Mouse (Mus musculus): Measurements from ENCODE around the gene Atrnl1. TPM values are rescaled to one million over a fixed set of nuclear protein-coding genes. Genes with fewer than 3 reads are reported as not detected.
A peak's percentile ranks its signal among the peaks of the same experiment; 100 is the strongest.

Atrnl1 gene
- total RNA-seq, 2 experiments from 2014 or later, result 24.3 to 24.9 TPM

DNA sequence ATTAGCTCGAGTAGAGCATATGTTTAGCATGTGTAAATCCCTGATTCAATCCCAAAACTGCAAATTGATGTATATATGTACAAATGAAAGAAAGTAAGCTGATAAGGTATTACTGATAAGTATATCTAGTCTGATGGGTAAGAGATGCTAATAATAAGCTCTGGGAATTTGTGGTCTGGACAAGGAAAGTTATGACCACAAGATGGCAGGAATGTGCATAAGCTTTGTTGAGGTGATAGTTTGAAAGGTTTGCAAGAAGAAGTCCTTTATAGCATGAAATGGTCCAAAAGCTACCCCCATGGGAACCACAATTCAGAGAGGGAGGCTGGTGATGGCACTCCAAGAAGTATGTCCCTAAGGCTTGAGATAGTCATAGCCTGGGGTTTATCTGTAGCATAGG, 289.2 kb downstream of the Atrnl1 start:
- DNase-seq, result peak in 1 of 2 experiments; percentile 19
- intact Hi-C loops (cut with DNase I), result loop anchor here (5.0 to 10.0 kb wide), 2 partner anchors 567 to 725 kb away; no protein-coding TSS in a partner anchor

DNA sequence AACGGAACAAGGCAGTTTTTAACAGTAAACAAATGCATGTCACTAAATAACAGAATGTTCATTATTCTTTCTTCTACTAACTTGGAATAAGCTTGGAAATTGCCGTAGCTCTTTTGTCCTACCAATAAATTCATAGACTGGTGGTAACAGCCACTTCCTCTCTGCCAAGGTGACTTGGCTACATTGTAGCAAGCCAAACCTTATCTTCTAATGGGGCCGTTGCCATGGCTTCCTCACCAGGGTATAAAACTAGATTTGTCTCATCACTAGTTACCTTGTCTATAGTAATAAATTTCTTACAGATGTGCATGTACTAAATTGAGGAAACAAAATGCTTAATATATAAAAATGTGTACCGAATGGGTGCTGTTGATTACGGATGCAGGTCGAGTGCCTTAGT, 298.6 kb downstream of the Atrnl1 start:
- intact Hi-C loops (cut with DNase I), result loop anchor here (10.0 kb wide), 1 partner anchor 715 kb away; no protein-coding TSS in a partner anchor
- no peak for DNase-seq

DNA sequence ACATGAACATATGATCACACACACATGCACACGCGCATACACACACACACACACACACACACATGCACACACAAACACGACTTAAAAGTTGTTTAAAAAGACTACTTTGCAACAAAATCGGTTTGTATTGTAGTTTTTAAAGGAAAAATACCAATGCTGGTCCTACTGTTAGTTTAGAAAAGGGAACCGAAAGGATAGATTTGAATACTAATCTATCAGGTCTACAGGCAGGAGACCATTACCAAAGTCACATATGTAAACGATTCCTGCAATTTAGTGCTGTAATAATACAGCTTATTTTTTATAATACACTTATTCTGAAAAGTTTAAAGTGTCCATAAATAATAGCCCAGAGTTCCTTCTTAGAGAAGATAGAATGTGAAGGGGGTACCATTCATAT, 299.8 kb downstream of the Atrnl1 start:
- intact Hi-C loops (cut with DNase I), result loop anchor here (10.0 kb wide), 1 partner anchor 644 kb away; no protein-coding TSS in a partner anchor
- no peak for DNase-seq

DNA sequence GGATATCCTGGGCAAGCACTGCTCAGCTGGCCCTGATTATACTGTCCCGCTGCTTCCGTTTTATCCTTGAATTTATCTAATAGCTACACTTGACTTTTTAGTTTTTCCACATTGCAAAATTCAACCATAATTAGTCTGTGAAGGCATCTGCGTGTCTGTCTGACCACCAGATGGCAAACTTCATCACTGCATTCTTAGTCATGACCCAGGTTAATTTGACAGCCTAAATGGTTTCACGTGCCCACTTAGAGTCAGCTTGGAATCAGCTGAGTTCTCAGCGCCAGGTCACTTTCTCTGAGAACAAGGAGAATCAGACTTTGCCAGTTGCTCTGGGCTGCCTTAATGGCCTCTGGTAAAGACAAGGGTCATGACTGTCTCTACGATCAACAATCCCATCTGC, 305.5 kb downstream of the Atrnl1 start:
- intact Hi-C loops (cut with DNase I), result loop anchor here (1.0 to 10.0 kb wide), 2 partner anchors 553 to 638 kb away; no protein-coding TSS in a partner anchor
- peak; percentile 24 to 32 for DNase-seq

DNA sequence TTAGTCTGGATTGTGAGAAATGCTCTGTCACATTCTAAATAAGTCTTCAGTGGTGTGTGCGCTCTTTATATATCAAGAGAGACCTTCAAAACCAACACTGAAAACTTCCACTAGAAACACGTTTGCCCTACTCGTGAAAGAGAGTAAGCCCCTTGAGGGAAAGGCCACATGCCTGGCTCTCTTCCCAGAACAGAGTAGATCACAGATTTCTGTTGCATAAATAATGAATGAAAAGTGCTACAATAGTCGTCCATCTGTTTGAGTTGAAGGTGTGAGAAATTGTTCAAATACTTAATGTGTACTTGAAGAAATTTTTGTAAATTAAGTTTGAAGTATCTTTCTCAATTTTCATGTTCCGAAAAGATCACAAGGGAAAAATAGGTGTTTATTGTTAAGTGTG, 312.2 kb downstream of the Atrnl1 start:
- no peak for DNase-seq
- intact Hi-C loops (cut with DNase I), result no loop called here

DNA sequence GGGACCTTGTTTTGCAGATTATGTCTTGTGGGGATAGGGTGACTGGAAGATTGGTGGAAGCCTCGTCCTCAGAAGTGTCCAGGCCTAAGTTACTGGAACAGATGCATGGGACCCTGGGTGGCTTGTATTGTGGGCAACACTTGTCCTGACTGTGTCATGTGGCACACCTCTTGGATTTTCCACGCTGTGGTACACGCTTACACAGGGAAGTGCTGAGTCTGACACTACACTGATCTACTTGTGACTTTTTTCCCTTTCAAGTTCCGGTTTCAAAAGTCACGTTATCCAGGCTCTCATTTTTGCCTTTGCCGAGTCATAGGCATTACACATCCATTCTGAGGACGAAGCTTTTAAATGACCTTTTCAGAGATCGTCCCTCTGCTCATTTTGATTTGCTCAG, 314.0 kb downstream of the Atrnl1 start:
- DNase-seq, result no peak
- intact Hi-C loops (cut with DNase I), result no loop called here

DNA sequence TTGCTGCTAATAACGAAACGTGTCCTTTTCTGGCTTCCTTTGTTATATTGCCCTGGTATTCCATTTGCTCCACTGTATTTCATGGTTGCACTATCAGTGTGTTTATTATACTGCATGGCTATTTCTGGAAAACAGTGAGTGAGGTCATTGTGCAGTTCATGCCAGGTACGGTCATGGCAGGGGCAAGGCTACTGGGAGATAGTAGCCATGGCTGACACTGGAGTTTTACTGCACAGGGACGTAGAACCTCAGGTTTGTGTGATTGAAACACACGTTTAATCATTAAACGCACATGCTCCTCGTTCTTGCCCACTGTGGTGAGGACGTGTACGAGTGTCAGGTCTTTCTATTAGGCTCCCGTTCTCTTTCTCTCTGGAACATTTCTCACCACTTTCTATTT, 314.8 kb downstream of the Atrnl1 start:
- DNase-seq, result peak; percentile 70 to 73
- intact Hi-C loops (cut with DNase I), result no loop called here

DNA sequence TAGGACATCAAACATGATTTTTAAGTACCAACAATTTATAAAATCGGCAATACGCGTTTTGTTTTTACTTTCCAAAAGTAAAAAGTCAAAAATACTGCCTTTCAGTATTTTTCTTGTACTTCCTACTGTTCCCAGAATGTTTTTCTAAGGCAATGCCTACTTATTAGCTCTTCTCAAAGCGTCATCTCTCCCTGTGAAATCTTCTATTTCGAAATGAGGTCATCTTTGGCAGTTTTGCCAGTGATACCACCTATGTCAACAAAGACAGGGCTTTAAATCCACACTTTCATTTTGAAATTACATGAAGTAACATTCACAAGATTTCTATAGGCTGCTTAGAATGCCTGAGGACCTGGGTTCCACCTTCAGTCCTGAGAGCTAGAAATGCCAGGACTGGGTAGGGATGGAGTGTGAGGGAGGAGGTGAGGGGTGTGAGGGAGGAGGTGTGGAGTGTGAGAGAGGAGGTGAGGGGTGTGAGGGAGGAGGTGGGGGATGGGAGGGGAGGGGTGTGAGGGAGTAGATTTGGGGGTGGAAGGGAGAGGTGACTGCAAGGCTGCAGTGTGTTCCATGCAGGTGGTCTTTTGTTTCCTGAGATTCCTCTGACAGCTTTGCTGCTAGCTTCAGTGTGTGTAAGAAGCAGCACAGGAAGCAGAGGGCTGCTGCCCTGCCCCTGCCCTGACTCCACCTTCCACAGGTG, 315.5 kb downstream of the Atrnl1 start:
- intact Hi-C loops (cut with DNase I), result no loop called here
- DNase-seq, result no peak

DNA sequence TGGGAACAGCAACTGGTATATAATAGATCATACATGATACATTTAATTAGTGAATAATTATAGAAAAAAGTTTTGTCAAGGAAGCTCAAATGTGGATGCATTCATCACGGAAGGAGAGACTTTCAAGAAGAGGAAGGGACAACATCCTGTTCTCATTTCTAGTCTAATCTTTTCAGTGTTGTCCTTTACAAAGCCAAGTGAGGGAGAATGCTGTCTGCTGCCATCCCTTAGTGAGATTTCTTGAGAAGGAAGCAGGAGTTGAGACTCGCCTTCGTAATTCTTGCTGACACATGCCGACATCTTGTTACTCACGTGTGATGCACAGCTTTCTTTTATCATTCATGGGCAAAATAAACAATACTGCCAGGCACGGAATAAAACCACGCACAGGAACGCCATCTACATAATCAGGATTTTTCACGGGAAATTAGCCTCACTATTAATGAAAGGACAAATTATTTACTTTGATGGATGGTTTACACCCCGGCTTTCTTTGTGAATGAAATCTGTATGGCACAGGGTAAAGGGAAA, 316.2 kb downstream of the Atrnl1 start:
- DNase-seq, result no peak
- intact Hi-C loops (cut with DNase I), result no loop called here

DNA sequence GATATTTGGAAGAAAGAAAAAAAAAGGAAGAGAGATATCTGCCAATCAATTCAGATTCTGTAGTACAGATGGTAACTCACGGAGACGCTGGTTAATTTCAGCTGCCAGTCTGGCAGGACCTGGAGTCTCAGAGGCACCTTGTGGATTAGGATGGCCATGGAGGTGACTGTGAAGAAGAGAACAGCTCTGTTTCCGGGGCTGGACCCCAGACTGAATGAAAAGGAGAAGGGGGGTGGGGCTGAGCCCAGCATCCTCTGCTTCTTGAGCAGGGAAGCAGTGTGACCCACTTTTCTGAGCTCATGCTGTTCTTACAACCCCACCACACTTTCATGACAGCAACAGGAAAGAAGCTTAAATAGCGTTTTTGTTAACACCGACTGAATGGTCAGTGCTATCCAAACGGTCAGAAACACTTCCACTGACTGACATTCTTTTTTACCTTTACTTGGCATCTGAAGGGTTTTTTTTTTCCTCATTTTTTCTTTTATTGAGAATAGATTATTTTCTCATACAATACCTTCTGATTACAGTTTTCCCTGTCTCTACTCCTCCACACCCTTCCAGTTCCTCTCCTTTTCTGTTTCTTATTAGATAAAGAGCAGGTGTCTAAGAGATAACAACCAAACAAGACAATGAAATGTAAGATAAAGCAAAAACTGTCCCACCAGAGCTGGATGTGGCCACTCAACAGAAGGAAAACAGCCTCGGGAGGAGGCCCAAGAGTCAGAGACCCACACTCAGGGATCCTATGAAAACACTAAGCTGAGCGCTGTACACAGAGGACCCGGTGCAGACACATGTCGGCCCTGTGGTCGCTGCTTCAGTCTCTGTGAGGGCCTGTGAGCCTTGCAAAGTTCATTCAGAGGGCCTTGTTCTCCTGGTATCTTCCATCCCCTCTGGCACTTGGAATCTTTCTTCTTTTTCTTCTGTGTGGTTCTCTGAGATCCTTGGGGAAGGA, 317.0 kb downstream of the Atrnl1 start:
- intact Hi-C loops (cut with DNase I), result no loop called here
- no peak for DNase-seq

DNA sequence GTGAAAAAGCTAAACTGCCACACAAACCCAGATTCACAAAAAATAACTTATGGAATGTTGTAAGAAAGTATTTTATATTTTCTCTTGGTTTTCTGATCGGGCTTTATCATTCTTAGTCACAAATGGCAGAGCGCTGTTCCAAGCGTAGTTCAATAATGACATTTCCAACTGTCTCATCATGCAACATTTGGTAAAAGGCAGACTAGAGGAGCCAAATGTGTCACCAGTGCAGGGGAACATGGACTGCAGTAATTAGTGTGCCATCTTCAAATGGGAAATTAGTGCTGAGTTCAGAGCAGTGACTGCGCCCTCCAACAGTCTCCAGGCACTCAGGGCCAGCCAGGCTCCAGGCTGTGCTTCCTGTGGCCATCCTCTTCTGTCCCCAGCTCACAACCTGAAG, 320.8 kb downstream of the Atrnl1 start:
- DNase-seq, result no peak
- intact Hi-C loops (cut with DNase I), result no loop called here

DNA sequence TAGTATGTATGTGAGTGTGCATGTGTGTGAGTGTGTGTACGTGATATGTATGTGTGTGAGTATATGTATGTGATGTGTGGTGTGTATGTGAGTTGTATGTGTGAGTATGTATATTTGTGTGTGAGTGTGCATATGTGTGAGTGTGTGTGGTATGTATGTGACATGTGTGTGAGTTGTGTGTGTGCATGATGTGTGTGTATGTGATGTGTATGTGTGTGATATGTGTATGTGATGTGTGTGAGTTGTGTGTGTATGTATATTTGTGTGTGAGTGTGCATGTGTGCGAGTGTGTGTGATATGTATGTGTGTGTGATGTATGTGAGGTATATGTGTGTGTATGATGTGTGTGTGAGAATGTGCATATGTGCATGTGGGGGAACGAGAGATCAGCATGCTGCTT, 326.0 kb downstream of the Atrnl1 start:
- intact Hi-C loops (cut with DNase I), result no loop called here
- no peak for DNase-seq

DNA sequence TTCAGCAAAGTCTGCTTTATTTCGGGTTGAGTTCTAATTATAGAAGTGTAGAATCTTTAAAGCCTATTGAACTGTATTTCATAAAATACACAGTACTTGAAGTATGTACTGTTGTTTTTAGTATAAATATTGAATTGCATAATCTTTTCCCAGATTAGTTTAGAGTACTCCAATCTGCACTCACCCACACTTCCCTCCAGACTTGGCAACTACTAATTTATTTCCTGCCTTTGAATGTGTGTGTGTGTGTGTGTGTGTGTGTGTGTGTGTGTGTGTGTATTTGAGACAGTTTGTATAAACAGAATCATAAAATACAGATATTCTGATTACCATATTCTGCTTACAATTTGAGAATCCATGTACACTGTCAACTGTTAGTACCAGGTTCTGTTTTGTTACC, 328.3 kb downstream of the Atrnl1 start:
- DNase-seq, result no peak
- intact Hi-C loops (cut with DNase I), result no loop called here

DNA sequence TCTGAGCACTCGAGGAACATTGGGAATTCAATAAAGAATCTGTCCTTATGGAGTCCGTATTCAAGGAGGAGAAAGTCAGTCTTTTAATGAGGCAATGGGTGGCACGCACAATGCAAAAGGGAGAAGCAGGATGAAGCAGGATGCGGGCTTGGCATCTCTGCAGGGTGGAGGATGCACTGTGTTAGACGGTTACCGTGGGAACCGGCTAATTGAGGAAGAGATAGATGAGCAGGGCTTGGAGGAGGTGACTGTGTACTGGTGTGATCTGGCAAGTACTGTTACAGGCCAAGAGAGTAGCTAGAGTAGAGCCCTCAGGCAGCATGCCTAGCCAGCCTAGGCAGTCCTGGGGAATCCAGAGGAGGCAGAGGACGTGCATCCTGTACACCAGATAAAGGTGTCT, 330.7 kb downstream of the Atrnl1 start:
- DNase-seq, result no peak
- intact Hi-C loops (cut with DNase I), result no loop called here

DNA sequence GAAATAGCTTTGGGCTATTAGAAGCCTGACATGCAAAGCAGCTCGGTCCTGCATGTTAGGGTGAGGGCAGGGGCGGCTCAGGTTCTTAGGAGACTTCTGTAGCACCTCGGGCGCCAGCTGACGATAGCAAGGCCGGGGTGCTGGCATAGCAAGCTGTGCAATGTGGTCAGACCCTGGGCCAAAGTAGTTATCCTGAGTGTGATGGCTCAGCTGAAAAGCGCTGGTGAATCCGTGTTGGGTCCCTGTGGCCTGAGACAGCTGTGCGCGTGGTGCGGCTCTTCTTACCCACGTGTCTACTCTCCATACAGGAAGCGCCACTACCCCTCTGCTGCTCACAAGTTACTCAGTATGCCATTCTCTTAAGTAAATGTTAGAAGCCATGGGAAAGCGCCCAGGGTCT, 331.4 kb downstream of the Atrnl1 start:
- intact Hi-C loops (cut with DNase I), result no loop called here
- DNase-seq, result no peak

DNA sequence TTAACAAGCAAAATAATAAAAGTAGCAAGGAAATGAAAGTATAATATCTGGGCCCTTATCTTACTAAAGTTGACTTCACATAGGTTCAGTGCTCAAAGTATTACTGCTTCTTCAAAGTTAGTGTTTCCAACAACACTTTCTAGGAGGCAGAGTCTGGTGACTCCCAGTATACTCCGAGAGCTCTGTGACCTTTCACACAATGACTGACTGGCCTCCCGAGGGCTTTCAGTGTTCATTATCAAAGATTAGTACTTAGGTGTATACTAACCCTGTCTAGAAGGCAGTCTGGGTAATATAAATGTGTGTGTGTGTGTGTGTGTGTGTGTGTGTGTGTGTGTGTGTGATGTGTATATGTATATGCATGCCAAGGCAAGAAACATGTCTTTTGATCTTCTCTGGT, 332.5 kb downstream of the Atrnl1 start:
- intact Hi-C loops (cut with DNase I), result no loop called here
- no peak for DNase-seq

DNA sequence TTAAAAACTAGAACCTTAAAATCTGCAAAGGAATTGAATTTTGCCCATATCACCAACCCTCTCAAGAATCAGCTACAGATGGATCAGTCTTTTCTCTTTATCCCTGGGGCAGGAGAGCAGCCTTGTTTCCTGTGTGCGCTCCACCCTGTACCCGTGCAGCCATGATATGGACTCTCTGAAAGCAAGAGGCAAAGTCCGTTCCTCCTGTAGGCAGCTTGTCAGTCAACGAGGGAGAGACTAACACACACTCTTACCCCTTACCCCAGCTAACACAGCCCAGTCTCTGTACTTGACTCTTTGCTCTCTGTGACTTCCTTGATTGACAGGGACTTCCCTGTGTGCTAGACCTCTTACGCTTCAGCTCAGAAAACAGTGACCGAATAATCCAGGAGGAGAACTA, 333.8 kb downstream of the Atrnl1 start:
- DNase-seq, result no peak
- intact Hi-C loops (cut with DNase I), result no loop called here

DNA sequence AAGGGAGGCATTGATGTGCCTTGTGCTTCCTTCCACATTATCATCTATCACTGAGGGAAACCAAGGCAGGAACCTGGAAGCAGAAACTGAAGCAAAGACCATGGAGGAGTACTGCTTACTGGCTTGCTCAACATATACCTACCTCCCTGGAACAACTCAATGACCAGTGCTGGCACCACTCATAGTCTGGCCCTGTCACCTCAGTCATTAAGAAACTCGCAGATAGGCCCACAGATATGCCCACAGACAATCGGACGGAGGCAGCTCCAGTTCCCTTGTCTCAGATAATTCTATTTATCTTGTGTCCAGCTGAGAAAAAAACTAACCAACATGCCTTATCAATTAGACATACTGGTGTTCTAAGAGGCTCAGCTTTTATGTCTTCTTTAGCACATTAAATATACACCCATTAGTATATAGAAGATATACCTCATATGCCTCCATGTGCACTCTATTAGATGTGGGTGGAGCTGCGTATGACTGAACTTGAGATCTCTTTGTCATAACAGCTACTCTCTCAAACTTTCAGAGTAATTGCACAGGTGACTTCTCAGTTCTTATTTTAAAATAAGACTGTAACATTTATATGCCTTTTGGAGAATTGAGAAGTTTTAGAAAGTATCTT, 334.9 kb downstream of the Atrnl1 start:
- DNase-seq, result no peak
- intact Hi-C loops (cut with DNase I), result no loop called here

DNA sequence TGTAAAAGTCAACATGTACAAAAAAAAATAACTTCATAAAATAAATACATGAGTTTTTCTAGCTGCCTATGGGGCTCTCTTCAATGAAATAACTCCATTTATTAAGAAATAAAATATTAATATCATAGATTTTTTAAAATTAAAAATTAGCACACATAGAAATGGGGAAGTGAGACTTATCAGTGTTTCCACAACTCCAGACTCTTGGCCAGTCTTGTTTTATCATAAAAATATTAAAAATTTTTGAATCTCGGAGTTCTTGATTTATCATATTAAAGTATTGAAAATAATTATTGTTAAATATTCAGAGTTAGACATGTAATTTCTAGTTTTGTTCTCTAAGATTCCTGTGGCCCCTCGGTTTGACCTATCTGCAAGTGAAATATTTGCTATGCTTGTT, 337.7 kb downstream of the Atrnl1 start:
- intact Hi-C loops (cut with DNase I), result no loop called here
- DNase-seq, result no peak

DNA sequence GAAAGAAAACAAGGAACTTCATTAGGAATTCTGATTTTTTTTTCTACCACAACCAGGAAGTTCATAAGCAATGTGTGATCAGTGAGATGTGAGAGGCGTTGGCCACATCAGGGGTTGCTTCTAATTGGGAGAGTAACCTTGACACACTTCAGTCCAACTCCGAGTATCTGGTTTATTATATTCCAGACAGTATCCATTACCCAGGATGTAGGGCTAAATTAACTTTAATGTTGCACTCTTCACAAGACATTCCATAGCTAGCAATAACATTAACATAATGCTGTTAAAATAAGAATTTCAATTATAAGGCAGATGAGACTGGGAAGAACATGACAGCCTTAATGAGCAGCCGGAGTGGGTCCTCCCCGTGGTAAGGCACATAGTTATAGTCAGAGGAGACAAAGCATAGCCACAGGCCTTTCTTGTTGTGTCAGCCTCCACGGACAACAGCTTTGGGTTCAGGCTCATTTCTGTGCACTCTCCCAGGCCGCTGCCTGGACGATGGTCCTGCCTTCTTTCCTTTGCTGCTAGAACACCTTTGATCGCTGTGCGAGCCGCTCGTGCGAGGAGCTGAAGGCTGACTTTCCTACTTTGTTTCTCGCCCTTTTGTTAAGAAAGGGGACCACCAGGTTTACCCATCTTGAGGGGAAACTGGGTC, 338.6 kb downstream of the Atrnl1 start:
- DNase-seq, result no peak

DNA sequence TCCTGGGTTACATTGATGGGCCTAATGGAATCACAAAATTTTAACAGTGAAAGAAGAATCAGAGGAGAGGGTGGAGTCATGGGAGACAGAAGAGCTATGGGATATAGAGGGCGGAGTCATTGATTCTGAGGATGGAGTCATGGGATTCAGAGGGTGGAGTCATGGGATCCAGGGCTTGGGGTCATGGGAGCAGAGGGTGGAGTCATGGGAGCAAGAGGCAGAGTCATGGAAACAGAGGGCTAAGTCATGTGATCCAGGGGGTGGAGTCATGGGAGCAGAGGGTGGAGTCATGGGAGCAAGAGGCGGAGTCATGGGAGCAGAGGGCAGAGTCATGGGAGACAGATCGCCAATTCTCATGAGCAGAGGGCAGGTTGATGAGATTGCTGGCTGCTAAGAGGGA, 343.3 kb downstream of the Atrnl1 start:
- DNase-seq, result no peak
- intact Hi-C loops (cut with DNase I), result no loop called here

More for the DNA sequence above, 338.6 kb downstream of the Atrnl1 start:
- intact Hi-C loops (cut with DNase I), result no loop called here

All from heart, postnatal 10 days (tissue).